Mouse (Mus musculus): ENCODE data around the gene Notch3.

DNA sequence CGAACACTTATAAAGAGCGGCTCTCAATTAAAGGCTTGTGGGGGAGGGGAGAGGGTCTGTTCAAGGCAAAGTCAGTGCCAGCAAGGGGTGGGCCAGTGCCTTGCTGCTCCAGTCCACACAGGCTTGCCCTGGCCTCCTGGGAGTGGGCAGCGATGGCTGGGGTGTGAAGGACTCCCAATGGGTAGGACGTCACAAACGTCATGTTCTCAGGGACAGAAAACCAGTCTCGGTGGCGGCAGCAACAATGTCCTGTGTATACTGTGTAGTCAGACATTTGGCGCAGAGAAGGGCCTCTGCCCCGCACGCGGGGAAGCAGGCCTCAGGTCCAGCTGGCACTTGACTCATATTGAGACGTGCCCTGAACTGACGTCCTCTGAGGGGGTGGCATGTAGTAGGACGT lies 30.5 kb upstream of the Notch3 start:
- no peak for TF ChIP-seq UBTF (IDR thresholded peaks at IDR 0.05; ENCODE audit: borderline replicate concordance, insufficient read depth, low read depth, low read length)
- no peak for TF ChIP-seq CTCF (IDR thresholded peaks at IDR 0.05 in 2 of 3, conservative IDR thresholded peaks at IDR 0.05 in 1 of 3; ENCODE audit: control insufficient read depth in 1 of 3, insufficient read depth in 1 of 3, low read depth in 2 of 3, low read length in 3 of 3, poor library complexity in 1 of 3, severe bottlenecking in 1 of 3)

Measured in MEL (cell line).